8 mouse cellular contexts compared by ENCODE assay signal in genomic region chr11:101086323-101086674, GRCm38 (mm10). TPM values are rescaled to one million over a fixed set of nuclear protein-coding genes. Genes with fewer than 3 reads are reported as not detected.
DNase-seq lines count a peak whose midpoint lies in the region; ATAC-seq and TF ChIP-seq lines count a peak whose summit lies in the region.

No protein-coding gene starts in this region.

- peak overlapping the region; percentile 91 for H3K4me2 ChIP-seq in lung, embryonic 15.5 days

- TF ChIP-seq CTCF in olfactory bulb, adult 2 months (IDR thresholded peaks at IDR 0.05; ENCODE audit: insufficient read depth, low read depth, low read length) = no peak

- peak overlapping the region; percentile 84; the same call in 1 of the 2 replicates for H3K9ac ChIP-seq in lung, embryonic 15.5 days

- H3K36me3 ChIP-seq in lung, embryonic 15.5 days = peaks cover 29% of the 10 kb centered on the region
- peaks cover 52% of the 10 kb centered on the region for H3K36me3 ChIP-seq in forebrain, embryonic 10.5 days (replicated peaks)

- H3K4me1 ChIP-seq in lung, embryonic 15.5 days = peaks cover 45% of the 10 kb centered on the region
- H3K4me1 ChIP-seq in forebrain, embryonic 10.5 days = peaks cover 60% of the 10 kb centered on the region
- H3K4me1 ChIP-seq in olfactory bulb, adult 2 months (ENCODE audit: control insufficient read depth, insufficient read depth, low read length) = peaks cover 16% of the 10 kb centered on the region

- no peak for TF ChIP-seq POLR2A in olfactory bulb, adult 2 months (IDR thresholded peaks at IDR 0.05; ENCODE audit: insufficient read depth, low read depth, low read length)

- 73% methylated on average over 6 of the region's 6 CpGs for WGBS in lung, embryonic 15.5 days
- 82% methylated on average over 6 of the region's 6 CpGs for WGBS in forebrain, embryonic 10.5 days
- WGBS in olfactory bulb, adult 2 months = 65% methylated on average over 6 of the region's 6 CpGs

- peaks cover 5% of the 10 kb centered on the region; the same call in 1 of the 2 replicates for H3K27me3 ChIP-seq in lung, embryonic 15.5 days
- H3K27me3 ChIP-seq in forebrain, embryonic 10.5 days (ENCODE audit: poor library complexity, severe bottlenecking) = peaks cover 7% of the 10 kb centered on the region

- no peak for DNase-seq in lung, adult 18-20 months
- no peak for DNase-seq in forebrain, embryonic 10.5 days (ENCODE audit: extremely low spot score, low spot score)
- DNase-seq in kidney, postnatal 14 days = peak; percentile 35
- no peak for DNase-seq in adrenal gland, postnatal 36 days
- no peak for DNase-seq in frontal cortex, postnatal 36 days (ENCODE audit: low spot score in 2 of 2)
- DNase-seq in thymus, postnatal 10 days (ENCODE audit: low spot score in 2 of 2) = no peak

- peak overlapping the region; percentile 87; the same call in 1 of the 2 replicates for H3K27ac ChIP-seq in lung, embryonic 15.5 days
- H3K27ac ChIP-seq in forebrain, embryonic 10.5 days = peak overlapping the region; percentile 90
- peak overlapping the region; percentile 67; the same call in 1 of the 2 replicates for H3K27ac ChIP-seq in olfactory bulb, adult 2 months (ENCODE audit: insufficient read depth, low read depth, low read length)

- H3K9me3 ChIP-seq in lung, embryonic 15.5 days = no peaks in the 10 kb centered on the region
- no peaks in the 10 kb centered on the region for H3K9me3 ChIP-seq in forebrain, embryonic 10.5 days

- peak overlapping the region; percentile 80 for H3K4me3 ChIP-seq in lung, embryonic 15.5 days
- H3K4me3 ChIP-seq in forebrain, embryonic 10.5 days = peak overlapping the region; percentile 93
- no peak overlapping the region for H3K4me3 ChIP-seq in olfactory bulb, adult 2 months (ENCODE audit: insufficient read depth, low read depth, low read length)

- ATAC-seq in lung, embryonic 15.5 days (ENCODE audit: borderline replicate concordance, extremely low read depth, low FRiP score, low TSS enrichment) = no peak

RNA-seq across cellular contexts. Expression of gene Mlx, which starts 0.8 kb away (rescaled TPM):
- 43.4 and 54.1 TPM in 2 replicates for polyA plus RNA-seq in lung, embryonic 15.5 days (2015; fragmentation: Nextera tagmentation; extraction: Ambion mirVana)
- polyA plus RNA-seq in forebrain, embryonic 10.5 days (2016; fragmentation: Nextera tagmentation; extraction: Ambion mirVana) = 37.3 and 41.1 TPM in 2 replicates
- polyA plus RNA-seq in olfactory bulb, adult 2 months (2012; ENCODE audit: insufficient read depth, insufficient read length, low replicate concordance, missing spikeins) = not detected in 2 replicates
- 10 to 100 TPM; 50.1 to 63.1 TPM for total RNA-seq in adrenal gland, postnatal 36 days (2021)

RNA-seq across cellular contexts. Expression of gene Coasy, which starts 3.9 kb away (rescaled TPM):
- 42.8 and 43.2 TPM in 2 replicates for polyA plus RNA-seq in lung, embryonic 15.5 days (2015; fragmentation: Nextera tagmentation; extraction: Ambion mirVana)
- 51.4 and 53.3 TPM in 2 replicates for polyA plus RNA-seq in forebrain, embryonic 10.5 days (2016; fragmentation: Nextera tagmentation; extraction: Ambion mirVana)
- polyA plus RNA-seq in olfactory bulb, adult 2 months (2012; ENCODE audit: insufficient read depth, insufficient read length, low replicate concordance, missing spikeins) = not detected in 2 replicates
- total RNA-seq in adrenal gland, postnatal 36 days (2021) = 100 to 1,000 TPM in 1 of 2 experiments, 10 to 100 TPM in 1; 71.3 to 111 TPM

RNA-seq across cellular contexts. Expression of gene Hsd17b1, which starts 8.1 kb away (rescaled TPM):
- 0.11 and 0.15 TPM in 2 replicates for polyA plus RNA-seq in lung, embryonic 15.5 days (2015; fragmentation: Nextera tagmentation; extraction: Ambion mirVana)
- 0.10 and 0.11 TPM in 2 replicates for polyA plus RNA-seq in forebrain, embryonic 10.5 days (2016; fragmentation: Nextera tagmentation; extraction: Ambion mirVana)
- polyA plus RNA-seq in olfactory bulb, adult 2 months (2012; ENCODE audit: insufficient read depth, insufficient read length, low replicate concordance, missing spikeins) = not detected in 2 replicates
- total RNA-seq in adrenal gland, postnatal 36 days (2021) = 1 to 10 TPM; 1.5 to 3.3 TPM

RNA-seq across cellular contexts. Expression of gene Psmc3ip, which starts 8.9 kb away (rescaled TPM):
- polyA plus RNA-seq in lung, embryonic 15.5 days (2015; fragmentation: Nextera tagmentation; extraction: Ambion mirVana) = 35.1 and 37.5 TPM in 2 replicates
- polyA plus RNA-seq in forebrain, embryonic 10.5 days (2016; fragmentation: Nextera tagmentation; extraction: Ambion mirVana) = 78.1 and 96.4 TPM in 2 replicates
- not detected in 2 replicates for polyA plus RNA-seq in olfactory bulb, adult 2 months (2012; ENCODE audit: insufficient read depth, insufficient read length, low replicate concordance, missing spikeins)
- 1 to 10 TPM; 5.8 to 6.6 TPM for total RNA-seq in adrenal gland, postnatal 36 days (2021)

RNA-seq across cellular contexts. Expression of gene Naglu, which starts 16.5 kb away (rescaled TPM):
- 20.4 and 22.5 TPM in 2 replicates for polyA plus RNA-seq in lung, embryonic 15.5 days (2015; fragmentation: Nextera tagmentation; extraction: Ambion mirVana)
- 8.2 and 9.3 TPM in 2 replicates for polyA plus RNA-seq in forebrain, embryonic 10.5 days (2016; fragmentation: Nextera tagmentation; extraction: Ambion mirVana)
- not detected in 2 replicates for polyA plus RNA-seq in olfactory bulb, adult 2 months (2012; ENCODE audit: insufficient read depth, insufficient read length, low replicate concordance, missing spikeins)
- 10 to 100 TPM; 36.3 to 47.0 TPM for total RNA-seq in adrenal gland, postnatal 36 days (2021)

Comparison
In these comparisons a context has a peak if more than half of its experiments do, and no peak if none do; other contexts are left out.
1. RNA of gene Mlx, which starts 0.8 kb away (polyA plus RNA-seq): 43.4 to 54.1 TPM in lung, embryonic 15.5 days and 37.3 to 41.1 TPM in forebrain, embryonic 10.5 days; not detected in olfactory bulb, adult 2 months; every median in the first group is over 10 times any median in the second.
2. RNA of gene Coasy, which starts 3.9 kb away (polyA plus RNA-seq): 51.4 to 53.3 TPM in forebrain, embryonic 10.5 days and 42.8 to 43.2 TPM in lung, embryonic 15.5 days; not detected in olfactory bulb, adult 2 months; every median in the first group is over 10 times any median in the second.
3. Peak in every context shown above with its lines, with median percentiles within 50 percentile points of each other: H3K27ac ChIP-seq.